Mouse (Mus musculus): Measurements from ENCODE around the gene Arpc5. TPM values are rescaled to one million over a fixed set of nuclear protein-coding genes. Genes with fewer than 3 reads are reported as not detected.

The Arpc5 gene
- polyA plus RNA-seq, 1 experiment from 2014 or later: 260 TPM

GRCm38 (mm10) chr1:152817027-152817769, 50.9 kb downstream of the Arpc5 start:
- Histone ChIP-seq H3K4me2 (no peak overlapping the region), H3K9me3 (ENCODE audit: control insufficient read depth, low read length) (no peaks in the 10 kb centered on the region), H3K4me1 (replicated peaks; ENCODE audit: control insufficient read depth, insufficient read depth, low read length) (no peaks in the 10 kb centered on the region; the same call in 1 of the 2 replicates), H3K36me3 (ENCODE audit: control insufficient read depth, insufficient read depth, low read length) (no peaks in the 10 kb centered on the region), H3K27me3 (replicated peaks; ENCODE audit: control insufficient read depth, insufficient read depth, low read length) (no peaks in the 10 kb centered on the region), H3K9ac (ENCODE audit: low read depth, low read length) (no peak overlapping the region), H3K4me3 (ENCODE audit: low read depth, low read length) (no peak overlapping the region), H3K27ac (ENCODE audit: low read depth, low read length) (no peak overlapping the region)
- ATAC-seq (replicated peaks; ENCODE audit: low FRiP score) (no peak), DNase-seq (ENCODE audit: low spot score) (no peak)
- 62% methylated on average over 12 of the region's 12 CpGs for WGBS

GRCm38 (mm10) chr1:152817794-152818193, 51.5 kb downstream of the Arpc5 start:
- 71% methylated on average over 10 of the region's 10 CpGs for WGBS
- Histone ChIP-seq H3K27me3 (replicated peaks; ENCODE audit: control insufficient read depth, insufficient read depth, low read length) (no peaks in the 10 kb centered on the region), H3K4me1 (replicated peaks; ENCODE audit: control insufficient read depth, insufficient read depth, low read length) (no peaks in the 10 kb centered on the region; the same call in 1 of the 2 replicates), H3K4me2 (no peak overlapping the region), H3K27ac (ENCODE audit: low read depth, low read length) (no peak overlapping the region), H3K9ac (ENCODE audit: low read depth, low read length) (no peak overlapping the region), H3K36me3 (ENCODE audit: control insufficient read depth, insufficient read depth, low read length) (no peaks in the 10 kb centered on the region), H3K9me3 (ENCODE audit: control insufficient read depth, low read length) (no peaks in the 10 kb centered on the region), H3K4me3 (ENCODE audit: low read depth, low read length) (no peak overlapping the region)
- ATAC-seq (replicated peaks; ENCODE audit: low FRiP score) (no peak), DNase-seq (ENCODE audit: low spot score) (no peak)

GRCm38 (mm10) chr1:152819558-152819957, 53.2 kb downstream of the Arpc5 start:
- DNase-seq (ENCODE audit: low spot score) (no peak), ATAC-seq (replicated peaks; ENCODE audit: low FRiP score) (no peak)
- H3K9me3 ChIP-seq (ENCODE audit: control insufficient read depth, low read length): no peaks in the 10 kb centered on the region
- no peak overlapping the region for H3K4me2 ChIP-seq
- H3K27ac ChIP-seq (ENCODE audit: low read depth, low read length): no peak overlapping the region
- no peaks in the 10 kb centered on the region for H3K27me3 ChIP-seq (replicated peaks; ENCODE audit: control insufficient read depth, insufficient read depth, low read length)
- WGBS: 75% methylated on average over 6 of the region's 6 CpGs
- H3K4me1 ChIP-seq (replicated peaks; ENCODE audit: control insufficient read depth, insufficient read depth, low read length): no peaks in the 10 kb centered on the region; the same call in 1 of the 2 replicates
- no peak overlapping the region for H3K9ac ChIP-seq (ENCODE audit: low read depth, low read length)
- no peak overlapping the region for H3K4me3 ChIP-seq (ENCODE audit: low read depth, low read length)
- no peaks in the 10 kb centered on the region for H3K36me3 ChIP-seq (ENCODE audit: control insufficient read depth, insufficient read depth, low read length)

GRCm38 (mm10) chr1:152820911-152821695, 54.8 kb downstream of the Arpc5 start:
- Histone ChIP-seq H3K27ac (ENCODE audit: low read depth, low read length) (no peak overlapping the region), H3K9me3 (ENCODE audit: control insufficient read depth, low read length) (no peaks in the 10 kb centered on the region), H3K4me3 (ENCODE audit: low read depth, low read length) (no peak overlapping the region), H3K9ac (ENCODE audit: low read depth, low read length) (no peak overlapping the region), H3K36me3 (ENCODE audit: control insufficient read depth, insufficient read depth, low read length) (no peaks in the 10 kb centered on the region), H3K4me1 (replicated peaks; ENCODE audit: control insufficient read depth, insufficient read depth, low read length) (no peaks in the 10 kb centered on the region; the same call in 1 of the 2 replicates), H3K27me3 (replicated peaks; ENCODE audit: control insufficient read depth, insufficient read depth, low read length) (no peaks in the 10 kb centered on the region), H3K4me2 (no peak overlapping the region)
- DNase-seq (ENCODE audit: low spot score) (no peak), ATAC-seq (replicated peaks; ENCODE audit: low FRiP score) (no peak)
- 80% methylated on average over 7 of the region's 7 CpGs for WGBS

GRCm38 (mm10) chr1:152821746-152822145, 55.4 kb downstream of the Arpc5 start:
- Histone ChIP-seq H3K9me3 (ENCODE audit: control insufficient read depth, low read length) (no peaks in the 10 kb centered on the region), H3K9ac (ENCODE audit: low read depth, low read length) (no peak overlapping the region), H3K27ac (ENCODE audit: low read depth, low read length) (no peak overlapping the region), H3K4me2 (no peak overlapping the region), H3K36me3 (ENCODE audit: control insufficient read depth, insufficient read depth, low read length) (no peaks in the 10 kb centered on the region), H3K27me3 (replicated peaks; ENCODE audit: control insufficient read depth, insufficient read depth, low read length) (no peaks in the 10 kb centered on the region), H3K4me3 (ENCODE audit: low read depth, low read length) (no peak overlapping the region), H3K4me1 (replicated peaks; ENCODE audit: control insufficient read depth, insufficient read depth, low read length) (no peaks in the 10 kb centered on the region; the same call in 1 of the 2 replicates)
- DNase-seq (ENCODE audit: low spot score) (no peak), ATAC-seq (replicated peaks; ENCODE audit: low FRiP score) (no peak)
- WGBS: 83% methylated on average over 4 of the region's 4 CpGs

GRCm38 (mm10) chr1:152824206-152824605, 57.9 kb downstream of the Arpc5 start:
- H3K9ac ChIP-seq (ENCODE audit: low read depth, low read length): no peak overlapping the region
- H3K27ac ChIP-seq (ENCODE audit: low read depth, low read length): no peak overlapping the region
- no peaks in the 10 kb centered on the region for H3K27me3 ChIP-seq (replicated peaks; ENCODE audit: control insufficient read depth, insufficient read depth, low read length)
- no peak overlapping the region for H3K4me2 ChIP-seq
- DNase-seq (ENCODE audit: low spot score) (no peak), ATAC-seq (replicated peaks; ENCODE audit: low FRiP score) (no peak)
- no peaks in the 10 kb centered on the region for H3K36me3 ChIP-seq (ENCODE audit: control insufficient read depth, insufficient read depth, low read length)
- H3K9me3 ChIP-seq (ENCODE audit: control insufficient read depth, low read length): no peaks in the 10 kb centered on the region
- H3K4me3 ChIP-seq (ENCODE audit: low read depth, low read length): no peak overlapping the region
- 72% methylated on average over 9 of the region's 9 CpGs for WGBS
- H3K4me1 ChIP-seq (replicated peaks; ENCODE audit: control insufficient read depth, insufficient read depth, low read length): no peaks in the 10 kb centered on the region

Other genes with a start within 250 kb of the Arpc5 start
- not detected in 2 replicates for gene Apobec4, start 16.0 kb upstream of the Arpc5 start, polyA plus RNA-seq (2014; fragmentation: Nextera tagmentation; extraction: Ambion mirVana)
- gene Rgl1, start 191 bp upstream of the Arpc5 start, polyA plus RNA-seq (2014; fragmentation: Nextera tagmentation; extraction: Ambion mirVana): 26.3 and 28.2 TPM in 2 replicates
- 12.6 and 13.9 TPM in 2 replicates for gene Ncf2, start 33.7 kb downstream of the Arpc5 start, polyA plus RNA-seq (2014; fragmentation: Nextera tagmentation; extraction: Ambion mirVana)
- 28.5 and 29.5 TPM in 2 replicates for gene Smg7, start 136.1 kb downstream of the Arpc5 start, polyA plus RNA-seq (2014; fragmentation: Nextera tagmentation; extraction: Ambion mirVana)
- 0.10 and 0.27 TPM in 2 replicates for gene Nmnat2, start 188.5 kb downstream of the Arpc5 start, polyA plus RNA-seq (2014; fragmentation: Nextera tagmentation; extraction: Ambion mirVana)

Measured in liver, embryonic 11.5 days (tissue).